Mouse (Mus musculus): ENCODE results near the gene Atxn10.
A peak's percentile ranks its signal among the peaks of the same experiment; 100 is the strongest.

The Atxn10 gene

DNA sequence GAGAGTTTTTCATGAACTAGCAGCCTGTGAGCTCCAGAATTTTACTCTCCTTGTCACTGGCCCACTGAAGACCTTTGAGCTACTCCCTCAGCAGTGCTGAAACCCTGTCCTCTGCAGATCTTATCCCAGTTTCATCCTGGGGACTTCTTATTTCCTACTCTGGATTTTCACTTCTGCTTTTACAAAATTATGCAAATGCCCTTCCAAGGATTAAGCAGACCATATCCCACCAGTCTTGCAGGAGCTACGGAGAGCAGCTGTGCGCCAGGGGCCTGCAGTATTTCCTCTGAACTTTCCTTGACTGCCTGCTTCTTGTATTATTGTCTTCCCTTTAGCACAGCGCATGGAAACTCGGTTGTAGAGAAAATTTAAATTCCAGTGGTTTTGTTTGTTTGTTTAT lies 68.7 kb downstream of the Atxn10 start:
- DNase-seq (ENCODE audit: low spot score) = no peak

DNA sequence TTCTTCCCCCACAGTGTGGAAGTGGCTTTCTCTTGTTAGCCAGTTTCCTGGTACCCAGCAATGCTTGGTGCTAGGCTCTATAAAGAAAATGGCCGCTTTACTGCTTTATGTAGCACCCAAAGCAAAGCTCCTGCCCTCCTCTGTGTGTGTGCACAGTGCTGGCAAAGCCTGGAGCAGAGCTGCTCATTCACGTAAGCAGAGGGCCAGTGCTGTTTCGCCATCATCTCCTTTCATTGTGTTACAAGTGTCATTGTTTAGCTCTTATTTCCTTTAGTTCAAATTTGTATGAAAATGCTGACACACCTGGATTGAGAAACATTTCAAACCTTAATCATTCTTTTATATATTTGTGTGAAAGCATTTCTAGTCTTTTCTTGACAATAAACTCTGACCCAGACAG lies 69.5 kb downstream of the Atxn10 start:
- peak; percentile 49 for DNase-seq (ENCODE audit: low spot score)

DNA sequence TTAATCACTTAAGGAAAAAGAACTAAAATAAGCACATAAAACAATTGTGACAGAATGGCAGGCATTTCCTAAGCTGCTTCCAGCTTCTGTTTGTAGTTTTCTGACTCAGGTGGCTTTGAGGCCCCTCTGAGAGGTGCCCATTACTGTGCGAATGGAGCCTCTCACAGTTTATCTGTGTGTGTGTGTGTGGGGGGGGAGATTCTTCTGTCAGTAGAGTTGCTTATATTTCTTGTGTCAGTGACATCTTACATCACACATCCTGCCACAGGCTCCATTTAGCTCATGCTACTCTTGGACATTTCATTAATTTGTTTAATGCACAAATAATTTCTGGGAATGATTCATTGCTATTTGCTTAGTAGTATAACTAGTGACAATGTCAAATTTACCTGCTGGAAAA lies 70.8 kb downstream of the Atxn10 start:
- DNase-seq (ENCODE audit: low spot score) = no peak

DNA sequence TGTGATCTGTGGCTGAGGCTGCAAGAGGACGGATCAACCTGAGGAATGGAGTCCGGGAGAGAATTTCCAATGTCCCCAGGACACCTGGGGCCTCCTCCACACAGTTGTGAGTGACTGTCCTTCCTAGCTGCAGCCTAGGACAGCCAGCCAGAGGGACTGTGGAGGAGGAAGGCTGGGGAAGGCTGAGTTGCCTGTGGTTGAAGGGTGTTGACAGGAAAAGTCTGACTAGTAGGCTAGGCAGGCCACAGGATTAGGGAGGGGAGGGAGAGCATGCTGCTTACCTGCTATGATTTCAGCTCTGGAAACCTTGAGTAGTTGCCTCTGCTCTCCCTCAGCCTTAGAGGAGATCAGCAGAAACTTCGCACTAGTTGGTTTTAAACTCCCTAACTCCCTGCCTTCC lies 71.3 kb downstream of the Atxn10 start:
- no peak for DNase-seq (ENCODE audit: low spot score)

DNA sequence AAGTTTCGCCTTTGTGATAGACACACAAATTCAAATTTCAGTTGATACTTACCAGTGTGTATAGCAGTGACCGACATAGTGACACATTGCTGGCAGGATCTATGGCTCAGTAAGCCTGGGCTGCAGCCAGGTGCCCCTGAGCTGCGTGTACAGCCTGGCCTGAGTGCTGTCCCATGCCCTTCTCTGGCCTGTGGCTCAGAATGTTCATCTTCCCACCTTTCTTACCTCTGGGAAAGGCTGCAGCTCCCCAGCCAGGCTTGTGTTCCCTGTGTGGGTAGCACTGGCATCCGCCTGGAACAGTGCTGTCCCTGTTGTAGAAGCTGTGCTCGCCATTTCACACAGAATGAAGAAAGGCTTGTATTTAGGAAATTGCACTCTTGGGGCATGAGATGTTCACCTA lies 72.7 kb downstream of the Atxn10 start:
- no peak for DNase-seq (ENCODE audit: low spot score)

DNA sequence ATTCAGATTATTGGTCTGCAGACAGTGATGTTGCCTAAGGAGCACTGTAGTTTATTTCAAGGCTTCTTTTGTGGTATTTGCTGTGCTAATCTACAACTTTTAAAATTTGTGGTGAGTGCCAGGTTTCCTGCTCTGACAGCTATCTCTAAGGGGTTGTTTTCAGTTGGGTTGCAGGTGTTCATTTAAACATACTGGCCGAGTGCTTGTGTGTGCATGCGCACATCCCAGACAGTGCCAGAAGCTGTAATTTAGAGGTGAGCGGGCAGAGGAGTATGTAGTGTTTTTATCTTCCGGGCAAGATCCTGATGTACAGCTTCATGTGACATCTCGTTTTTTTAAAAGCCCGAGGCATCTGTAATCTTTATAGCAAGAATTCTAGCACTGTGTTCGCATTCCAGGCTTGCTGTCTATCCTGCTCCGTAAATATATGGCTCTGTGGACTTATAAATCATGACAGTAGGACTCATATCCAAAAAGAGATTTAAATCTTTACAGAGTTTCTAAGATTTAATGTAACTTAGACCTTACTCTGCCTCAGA lies 73.3 kb downstream of the Atxn10 start:
- no peak for DNase-seq (ENCODE audit: low spot score)

- no peak for DNase-seq (ENCODE audit: low spot score)
These were observed 73.8 kb downstream of the Atxn10 start for GRCm38 (mm10) chr15:85409836-85410235.

DNA sequence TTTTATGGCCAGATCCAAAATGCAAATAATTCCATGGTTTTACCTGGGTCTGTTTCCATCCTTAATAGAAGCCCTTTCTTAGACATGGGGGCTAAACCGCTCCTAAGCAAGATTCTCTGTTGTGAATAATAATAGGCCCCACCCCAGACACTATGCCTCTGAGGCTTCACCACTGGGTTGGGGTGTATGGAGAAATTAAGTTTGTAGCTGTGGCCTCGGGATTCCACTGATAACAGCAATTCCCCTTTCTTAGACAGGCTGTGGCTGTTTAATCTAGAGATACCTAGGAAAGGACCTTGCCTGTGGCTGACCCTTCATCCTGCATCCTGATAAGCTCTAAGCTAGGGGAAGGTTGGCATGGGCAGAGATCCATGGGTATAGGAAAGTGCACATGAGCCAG lies 78.6 kb downstream of the Atxn10 start:
- DNase-seq (ENCODE audit: low spot score) = no peak

DNA sequence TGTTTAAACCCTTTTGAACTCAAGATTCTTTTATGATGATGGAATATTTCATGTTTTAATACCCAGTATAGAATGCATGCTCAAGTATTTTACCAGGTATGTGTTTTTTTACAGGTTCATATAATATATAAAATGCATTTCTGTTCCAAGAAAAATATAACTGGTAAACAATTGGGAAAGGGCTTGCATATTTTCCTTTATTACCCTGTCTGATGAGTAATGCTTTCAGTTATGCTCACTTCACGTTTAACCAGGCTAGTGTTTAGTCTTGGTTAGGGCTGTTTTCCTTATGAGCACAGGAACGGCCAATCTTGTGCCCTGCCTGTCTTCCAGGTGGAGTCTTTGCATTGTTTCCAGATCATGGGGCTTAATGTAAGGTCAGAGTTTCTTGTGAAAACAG lies 84.6 kb downstream of the Atxn10 start:
- DNase-seq (ENCODE audit: low spot score) = no peak

- peak; percentile 33 for DNase-seq (ENCODE audit: low spot score)
These were observed 88.2 kb downstream of the Atxn10 start for GRCm38 (mm10) chr15:85424197-85424596.

GRCm38 (mm10) chr15:85428140-85428539 lies 92.1 kb downstream of the Atxn10 start:
- DNase-seq (ENCODE audit: low spot score) = no peak

DNA sequence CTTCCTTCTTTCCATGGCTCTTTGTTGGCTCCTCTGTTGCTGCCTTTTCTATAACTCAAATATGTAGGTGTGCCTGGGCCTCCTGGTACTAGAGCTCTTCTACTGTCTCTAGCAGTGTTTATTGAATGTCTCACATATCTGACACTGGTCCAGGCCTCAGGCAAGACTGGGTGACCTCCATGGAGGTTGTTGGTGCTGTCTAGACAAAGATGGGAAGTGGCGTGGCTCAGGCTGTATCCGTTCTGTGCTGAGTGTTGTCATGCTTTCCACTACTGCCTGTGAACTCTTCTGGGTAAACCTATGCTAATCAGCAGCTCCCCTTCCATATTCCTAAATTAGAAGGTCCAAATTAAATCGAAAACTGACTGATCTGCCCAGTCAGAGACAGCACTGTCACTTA lies 106.5 kb downstream of the Atxn10 start:
- DNase-seq (ENCODE audit: low spot score) = peak; percentile 46

DNA sequence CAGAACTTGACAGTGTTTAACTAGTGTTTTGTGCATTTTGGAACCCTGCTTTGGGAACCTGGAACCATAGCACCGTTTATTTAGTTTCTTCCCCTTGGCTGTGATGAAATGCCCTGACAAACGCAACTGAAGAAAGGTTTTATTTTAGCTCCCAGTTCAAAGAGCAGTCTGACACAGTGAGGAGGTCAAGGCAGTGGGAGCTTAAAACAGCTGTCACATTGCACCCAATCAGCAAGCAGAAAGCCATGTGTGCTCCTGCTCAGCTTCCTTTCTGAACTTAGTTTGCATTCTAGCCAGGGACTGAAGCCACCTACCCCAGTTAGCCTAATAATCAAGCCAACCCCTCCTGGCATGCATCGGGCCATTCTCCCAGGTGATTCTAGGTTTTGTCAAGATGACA lies 110.6 kb downstream of the Atxn10 start:
- no peak for DNase-seq (ENCODE audit: low spot score)

- DNase-seq (ENCODE audit: low spot score) = no peak
These were observed 120.8 kb downstream of the Atxn10 start for GRCm38 (mm10) chr15:85456891-85457290.

GRCm38 (mm10) chr15:85457838-85458237 lies 121.8 kb downstream of the Atxn10 start:
- no peak for DNase-seq (ENCODE audit: low spot score)

GRCm38 (mm10) chr15:85458631-85459082 lies 122.6 kb downstream of the Atxn10 start:
- DNase-seq (ENCODE audit: low spot score) = peak; percentile 44

- no peak for DNase-seq (ENCODE audit: low spot score)
These were observed 125.5 kb downstream of the Atxn10 start for GRCm38 (mm10) chr15:85461541-85461940.

DNA sequence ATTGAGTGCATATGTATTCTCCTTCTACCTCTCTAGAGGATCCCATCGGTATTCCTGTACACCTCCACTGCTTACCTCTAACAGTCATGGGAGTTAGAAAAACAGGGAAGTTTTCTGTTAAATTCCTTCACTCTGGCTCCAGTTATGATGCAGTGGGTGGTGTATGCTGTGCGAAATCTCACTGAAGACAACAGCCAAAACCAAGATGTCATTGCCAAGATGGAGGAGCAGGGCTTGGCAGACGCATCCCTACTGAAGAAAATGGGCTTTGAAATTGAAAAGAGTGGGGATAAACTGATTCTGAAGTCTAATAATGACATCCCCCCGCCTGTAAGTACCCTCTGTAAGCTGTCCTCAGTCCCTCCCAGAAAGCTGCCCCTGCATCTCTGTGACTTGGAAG lies 126.1 kb downstream of the Atxn10 start:
- no peak for DNase-seq (ENCODE audit: low spot score)

DNA sequence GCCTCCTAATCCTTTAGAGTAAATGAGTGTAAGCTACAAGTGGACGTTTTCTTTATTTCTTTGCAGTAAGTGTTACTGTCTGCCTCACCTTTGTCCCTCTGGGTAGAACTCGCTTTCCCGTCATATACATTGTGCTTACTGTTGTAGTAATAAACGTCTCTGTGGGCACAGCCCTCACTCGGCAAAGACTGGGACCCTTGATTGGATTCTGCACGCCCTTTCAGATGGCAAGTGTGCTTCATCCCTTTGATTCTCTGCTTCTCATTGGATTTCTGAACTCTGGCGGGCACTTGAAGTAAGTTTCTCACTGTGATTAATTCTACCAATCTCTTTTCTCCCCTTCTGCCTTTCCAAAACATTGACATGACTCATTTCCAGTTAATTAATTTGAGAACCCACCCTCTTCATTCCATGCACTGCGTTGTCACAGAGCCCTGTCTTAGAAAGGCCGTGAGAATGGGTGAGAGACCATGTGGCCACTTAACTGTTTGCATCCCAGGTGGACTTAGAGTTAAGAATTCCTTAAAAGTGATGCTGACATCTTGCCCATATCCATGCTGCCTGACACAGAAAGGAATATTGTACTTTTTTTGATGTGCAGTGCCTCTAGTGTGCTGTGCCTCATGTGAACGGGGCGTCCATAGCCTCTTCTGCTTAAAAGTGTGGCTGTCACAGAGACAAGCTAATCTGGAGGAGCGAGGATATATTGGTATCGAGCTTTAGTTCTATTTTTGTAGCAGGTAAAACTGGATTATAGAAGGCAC lies 127.2 kb downstream of the Atxn10 start:
- no peak for DNase-seq (ENCODE audit: low spot score)

GRCm38 (mm10) chr15:85464190-85464589 lies 128.1 kb downstream of the Atxn10 start:
- no peak for DNase-seq (ENCODE audit: low spot score)

DNA sequence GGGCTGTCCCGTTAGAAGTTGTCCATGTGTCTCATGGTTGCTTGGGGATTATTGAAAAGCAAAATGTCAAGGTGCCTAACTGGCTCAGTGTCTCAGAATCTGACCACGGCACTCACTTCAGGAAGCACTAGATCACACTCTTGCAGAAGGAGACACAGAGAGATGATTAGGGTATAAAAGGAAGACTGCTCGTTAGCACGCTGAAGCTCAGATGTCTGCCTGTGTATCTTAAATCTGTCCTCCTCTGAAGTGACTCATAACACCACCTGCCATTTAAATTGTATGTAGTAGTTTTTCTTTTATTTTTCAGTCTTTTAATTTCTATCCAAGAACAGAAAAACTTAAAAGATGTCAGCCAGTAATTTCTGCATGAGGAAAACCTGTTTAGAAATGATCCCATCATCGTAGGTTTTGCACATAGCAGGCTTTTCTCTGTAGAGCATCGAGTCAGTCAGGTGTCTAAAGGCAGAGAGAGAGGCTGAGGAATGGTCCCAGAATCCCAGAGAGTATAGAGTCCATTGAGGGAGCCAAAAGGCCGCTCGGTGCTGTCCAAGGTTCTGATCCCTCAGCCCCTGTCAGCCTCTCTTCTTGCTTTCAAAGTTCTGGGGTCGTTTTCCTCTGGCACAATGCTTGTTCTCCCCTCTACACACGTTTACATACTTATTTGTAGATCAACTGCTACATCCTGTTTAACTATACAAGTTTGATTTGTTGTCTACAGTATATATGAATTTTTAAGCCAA lies 128.9 kb downstream of the Atxn10 start:
- DNase-seq (ENCODE audit: low spot score) = no peak

- no peak for DNase-seq (ENCODE audit: low spot score)
These were observed 130.5 kb downstream of the Atxn10 start for GRCm38 (mm10) chr15:85466456-85467067.

GRCm38 (mm10) chr15:85469401-85469800 lies 133.4 kb downstream of the Atxn10 start:
- no peak for DNase-seq (ENCODE audit: low spot score)

Measured in lung, postnatal 25 days (tissue).